Comparison of ENCODE assay signal across 20 mouse cellular contexts in genomic region chr16:6969986-6970385, GRCm38 (mm10).
"Had no signal": no experiment of that assay in that cellular context is flagged by ENCODE, and none has a peak within 500 bp of the region (broad histone marks: within the 10 kb centered on the region; RNA-seq: fewer than 3 reads in every experiment).

No protein-coding gene starts in this region.

- DNase-seq: kidney, adult 8-10 months; kidney, postnatal 36 days; left cerebral cortex, postnatal 4 days; liver, postnatal 0 days; lung, embryonic 14.5 days; retina, postnatal 1 day; right cerebral cortex, postnatal 25 days; thymus, adult 18-20 months; thymus, postnatal 36 days had no signal

- H3K27ac ChIP-seq: kidney, embryonic 15.5 days; limb, embryonic 12.5 days; limb, embryonic 15.5 days; liver, embryonic 14.5 days; macrophage; midbrain, embryonic 12.5 days; neural tube, embryonic 13.5 days had no signal

- ATAC-seq: liver, postnatal 0 days; lung, postnatal 0 days; midbrain, embryonic 16.5 days had no signal

- H3K4me1 ChIP-seq: kidney, embryonic 15.5 days; limb, embryonic 15.5 days had no signal

- H3K9ac ChIP-seq: kidney, embryonic 15.5 days; limb, embryonic 12.5 days; limb, embryonic 15.5 days; liver, embryonic 14.5 days; liver, postnatal 0 days; lung, embryonic 14.5 days; midbrain, embryonic 12.5 days; neural tube, embryonic 13.5 days had no signal

- H3K36me3 ChIP-seq: kidney, embryonic 15.5 days; limb, embryonic 12.5 days; limb, embryonic 15.5 days; midbrain, embryonic 12.5 days; neural tube, embryonic 13.5 days had no signal

- H3K9me3 ChIP-seq: kidney, embryonic 15.5 days; limb, embryonic 12.5 days; limb, embryonic 15.5 days; midbrain, embryonic 12.5 days; neural tube, embryonic 13.5 days had no signal

- H3K4me2 ChIP-seq: kidney, embryonic 15.5 days; limb, embryonic 12.5 days; limb, embryonic 15.5 days; liver, embryonic 11.5 days; lung, embryonic 14.5 days; midbrain, embryonic 12.5 days; neural tube, embryonic 13.5 days had no signal

- H3K4me3 ChIP-seq: kidney, embryonic 15.5 days; limb, embryonic 12.5 days; limb, embryonic 15.5 days; midbrain, embryonic 12.5 days; myocyte; neural tube, embryonic 13.5 days had no signal

- H3K27me3 ChIP-seq: kidney, embryonic 15.5 days; limb, embryonic 15.5 days had no signal
